Mouse (Mus musculus): Measurements from ENCODE around the gene Ssbp4.

Gene Ssbp4

DNA sequence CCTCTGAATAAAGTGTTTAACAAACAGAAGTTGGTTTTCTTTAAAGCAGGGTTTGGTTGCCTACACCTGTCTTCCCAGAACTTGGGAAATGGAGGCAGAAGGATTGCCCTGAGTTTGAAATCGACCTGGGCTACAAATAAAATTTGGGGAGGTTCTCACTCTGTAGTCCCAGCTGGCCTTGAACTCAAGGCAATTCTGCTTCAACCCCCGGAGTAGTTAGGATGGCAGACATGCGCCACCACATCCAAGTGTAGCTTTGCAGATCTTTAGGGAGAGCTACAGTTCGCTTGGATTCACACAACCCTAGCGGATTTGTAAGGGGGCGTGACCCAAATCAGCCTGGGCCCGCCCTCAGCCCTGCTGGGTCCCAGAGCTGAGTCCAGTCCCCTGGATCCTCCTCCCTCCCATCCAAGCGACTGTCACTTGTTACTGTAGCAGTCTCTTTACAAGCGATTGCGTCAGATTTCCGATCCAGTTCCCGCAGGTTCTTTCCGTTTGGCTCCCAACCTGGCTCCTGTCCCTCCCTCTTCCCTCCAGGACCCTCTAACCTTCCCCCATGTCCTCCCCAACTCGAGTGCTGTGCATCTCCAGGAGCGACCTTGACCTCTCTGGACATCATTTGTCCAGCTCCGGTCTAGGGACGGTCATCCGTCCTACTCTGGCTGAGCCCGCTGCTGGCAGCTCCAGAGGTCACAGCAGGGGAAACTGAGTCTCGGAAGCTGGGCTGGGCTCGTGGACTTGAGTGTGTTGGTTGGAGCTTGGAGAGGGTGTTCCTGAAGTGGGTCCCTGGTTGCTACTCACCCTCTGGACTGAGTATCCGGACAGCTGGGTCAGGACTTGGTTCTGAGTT lies 22.1 kb upstream of the Ssbp4 start:
- DNase-seq (ENCODE audit: low spot score), result no peak

DNA sequence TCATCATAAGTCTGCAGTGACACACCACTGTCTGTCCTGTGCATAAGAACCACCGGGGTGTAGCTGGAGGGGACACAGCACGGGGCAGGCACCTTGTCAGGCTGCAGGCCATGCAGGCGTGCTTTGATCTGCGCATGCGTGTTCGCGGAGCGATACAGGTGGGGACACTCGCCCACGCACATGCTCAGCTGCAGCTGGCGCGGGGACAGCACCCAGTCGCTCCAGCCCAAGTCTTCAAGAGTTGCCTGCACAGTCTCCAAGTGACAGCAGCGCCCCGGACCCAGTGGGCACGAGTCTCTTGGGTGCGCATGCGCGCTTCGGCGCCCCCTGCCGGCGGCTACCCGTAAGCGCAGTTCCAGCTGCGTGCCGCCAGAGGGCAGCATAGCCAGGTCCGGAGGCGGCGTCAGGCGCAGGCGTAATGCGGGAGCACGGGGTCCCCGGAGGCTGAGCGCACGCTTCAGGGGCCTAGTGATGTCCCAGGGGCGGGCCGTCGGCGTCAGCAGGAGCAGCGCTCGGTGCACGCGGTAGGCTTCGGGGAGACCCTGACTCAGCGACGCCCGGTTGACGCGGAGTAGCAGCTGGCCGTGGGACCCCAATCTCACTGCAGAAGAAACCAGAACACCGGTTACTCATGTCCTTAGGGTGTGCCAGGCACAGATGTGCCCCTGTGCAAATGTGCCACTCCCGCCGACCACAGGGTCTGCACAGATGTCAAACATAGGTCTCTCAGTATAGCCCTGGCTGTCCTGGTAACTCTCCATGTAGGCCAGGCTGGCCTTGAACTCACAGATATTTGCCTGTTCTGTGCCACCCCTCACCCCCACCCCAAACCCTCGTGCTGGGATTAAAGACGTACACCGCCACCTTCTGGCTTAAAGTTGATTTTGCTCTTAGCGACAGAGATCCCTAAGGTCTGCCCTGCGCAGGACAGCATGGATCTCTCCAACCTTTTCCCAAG lies 21.2 kb upstream of the Ssbp4 start:
- DNase-seq (ENCODE audit: low spot score), result peak; percentile 83

DNA sequence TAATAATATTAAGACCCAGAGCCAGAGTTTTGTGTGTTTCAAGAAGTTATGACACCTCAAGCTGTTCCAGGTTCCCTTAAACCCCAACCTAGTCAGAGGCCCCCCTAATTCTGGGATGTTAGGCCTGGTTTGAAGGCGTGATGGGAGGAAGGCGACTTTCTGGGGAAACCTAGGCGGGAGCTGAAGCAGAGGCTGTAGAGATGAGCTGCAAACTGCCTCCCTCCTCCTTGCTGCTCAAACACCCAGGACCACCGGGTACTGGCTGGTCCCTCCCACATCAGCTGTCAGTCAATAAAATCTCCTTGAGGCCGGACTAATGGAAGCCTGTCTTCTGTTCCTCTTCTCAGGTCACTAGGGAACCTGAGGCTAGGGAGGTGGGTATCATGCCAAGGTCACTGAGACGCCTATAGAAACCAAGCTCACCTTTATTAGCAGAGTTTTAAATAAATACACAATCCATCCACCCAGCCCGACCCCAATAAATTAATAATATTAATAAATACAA lies 20.4 kb upstream of the Ssbp4 start:
- no peak for DNase-seq (ENCODE audit: low spot score)

DNA sequence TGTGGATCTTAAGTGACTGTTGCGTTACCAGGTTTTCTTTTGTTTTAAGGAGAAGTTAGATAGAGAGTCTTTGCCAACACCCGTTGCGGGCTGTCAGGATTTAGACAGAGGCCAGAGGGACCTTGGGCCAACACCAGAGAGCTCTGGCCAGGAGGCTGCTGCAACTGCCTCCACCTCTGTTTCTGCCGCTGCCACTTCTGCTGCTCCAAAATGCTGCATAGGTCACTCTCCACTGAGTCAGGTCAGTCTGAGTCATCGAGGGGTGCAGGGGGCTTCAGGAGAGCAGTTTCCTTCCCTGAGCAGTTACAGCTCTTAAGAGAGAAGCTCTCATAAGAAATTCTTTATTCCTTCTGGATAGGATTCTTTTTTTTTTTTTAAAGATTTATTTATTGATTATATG lies 18.4 kb upstream of the Ssbp4 start:
- no peak for DNase-seq (ENCODE audit: low spot score)

DNA sequence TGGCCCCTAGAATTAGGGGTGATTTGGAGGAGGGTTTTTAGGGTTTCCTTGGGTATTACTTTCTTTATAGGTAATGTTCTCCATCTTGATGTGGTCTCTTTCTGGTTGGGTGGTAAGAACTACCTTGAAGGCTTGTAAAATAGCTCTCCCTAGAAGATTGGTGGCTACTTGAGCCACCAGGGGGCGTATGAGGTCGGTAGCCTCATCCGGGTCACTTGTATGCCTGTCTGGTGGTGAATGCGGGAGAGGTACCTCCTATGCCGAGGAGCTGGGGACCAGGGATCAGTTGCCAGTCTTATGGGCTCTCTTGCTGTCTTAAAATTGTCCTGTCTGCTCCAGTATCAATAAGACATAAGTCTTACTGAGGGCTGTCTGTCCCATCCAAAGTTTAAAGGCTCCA lies 16.4 kb upstream of the Ssbp4 start:
- DNase-seq (ENCODE audit: low spot score), result no peak

- no peak for DNase-seq (ENCODE audit: low spot score)
Observed at GRCm38 (mm10) chr8:70622220-70622619, 13.5 kb upstream of the Ssbp4 start.

- no peak for DNase-seq (ENCODE audit: low spot score)
Observed at GRCm38 (mm10) chr8:70618888-70619334, 10.2 kb upstream of the Ssbp4 start.

- DNase-seq (ENCODE audit: low spot score), result no peak
Observed at GRCm38 (mm10) chr8:70617985-70618384, 9.3 kb upstream of the Ssbp4 start.

- no peak for DNase-seq (ENCODE audit: low spot score)
Observed at GRCm38 (mm10) chr8:70616645-70617044, 8.0 kb upstream of the Ssbp4 start.

- DNase-seq (ENCODE audit: low spot score), result no peak
Observed at GRCm38 (mm10) chr8:70615894-70616293, 7.2 kb upstream of the Ssbp4 start, which contains the start of gene Lrrc25. Gene Lrrc25 (plus strand): TSS chr8:70616155.

DNA sequence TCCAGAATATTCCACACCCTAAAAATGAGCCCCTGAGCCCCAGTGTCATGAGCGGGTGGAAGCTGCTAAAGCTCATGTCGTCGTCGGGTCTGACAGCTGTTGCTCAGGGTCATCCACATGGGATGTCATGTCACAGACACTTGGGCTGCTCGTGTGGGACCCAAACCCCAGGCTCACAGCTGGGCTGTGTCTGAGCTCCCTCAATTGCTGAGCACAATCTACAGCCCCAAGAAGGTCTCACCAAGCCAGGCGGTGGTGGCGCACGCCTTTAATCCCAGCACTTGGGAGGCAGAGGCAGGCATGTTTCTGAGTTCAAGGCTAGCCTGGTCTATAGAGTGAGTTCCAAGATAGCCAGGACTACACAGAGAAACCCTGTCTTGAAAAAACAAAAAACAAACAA lies 6.6 kb upstream of the Ssbp4 start:
- DNase-seq (ENCODE audit: low spot score), result no peak

GRCm38 (mm10) chr8:70614469-70614868 lies 5.8 kb upstream of the Ssbp4 start:
- DNase-seq (ENCODE audit: low spot score), result no peak

DNA sequence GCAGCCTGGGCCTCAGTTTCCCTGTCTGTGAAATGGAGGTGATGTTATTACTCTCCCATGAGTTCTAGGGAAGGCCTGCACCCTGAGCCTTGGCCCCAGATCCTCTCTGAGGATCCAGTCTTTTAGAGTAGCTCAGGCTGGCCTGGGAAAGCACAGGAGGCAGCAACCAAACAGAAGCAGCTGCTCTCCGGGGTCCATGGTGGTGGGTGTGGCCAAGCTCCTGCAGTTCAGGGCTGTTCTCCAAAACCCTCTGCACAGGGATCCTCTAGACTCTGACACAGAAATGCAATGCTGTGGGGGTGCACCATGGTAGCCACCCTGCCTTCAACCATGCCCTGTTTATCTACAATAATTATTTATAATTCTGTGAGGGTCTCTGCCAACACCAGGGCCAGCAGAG lies 5.1 kb upstream of the Ssbp4 start:
- DNase-seq (ENCODE audit: low spot score), result no peak

DNA sequence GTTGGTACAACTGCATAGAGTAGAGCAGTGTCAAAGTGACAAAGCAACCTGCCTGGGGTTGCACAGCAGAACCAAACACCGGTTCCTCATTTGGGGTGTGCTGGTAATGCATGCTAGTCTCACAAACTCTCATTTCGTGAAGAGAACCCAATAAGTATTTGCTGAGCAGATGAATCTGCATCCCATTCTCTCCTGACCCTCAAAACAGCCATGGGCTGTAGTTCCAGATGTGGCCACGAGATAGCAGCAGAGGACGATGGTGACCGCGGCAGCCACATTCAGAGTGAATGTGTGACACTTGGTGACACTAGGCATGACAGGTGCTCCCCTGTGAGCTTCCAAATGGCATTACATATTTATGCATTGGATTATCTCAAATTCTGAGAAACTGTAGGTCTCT lies 3.2 kb upstream of the Ssbp4 start:
- DNase-seq (ENCODE audit: low spot score), result peak; percentile 71

GRCm38 (mm10) chr8:70610796-70611771 lies 2.4 kb upstream of the Ssbp4 start:
- DNase-seq (ENCODE audit: low spot score), result peak; percentile 87

GRCm38 (mm10) chr8:70609849-70610795 lies 1.4 kb upstream of the Ssbp4 start:
- DNase-seq (ENCODE audit: low spot score), result peak; percentile 66

GRCm38 (mm10) chr8:70609368-70609848 lies 736 bp upstream of the Ssbp4 start:
- DNase-seq (ENCODE audit: low spot score), result peak; percentile 74

DNA sequence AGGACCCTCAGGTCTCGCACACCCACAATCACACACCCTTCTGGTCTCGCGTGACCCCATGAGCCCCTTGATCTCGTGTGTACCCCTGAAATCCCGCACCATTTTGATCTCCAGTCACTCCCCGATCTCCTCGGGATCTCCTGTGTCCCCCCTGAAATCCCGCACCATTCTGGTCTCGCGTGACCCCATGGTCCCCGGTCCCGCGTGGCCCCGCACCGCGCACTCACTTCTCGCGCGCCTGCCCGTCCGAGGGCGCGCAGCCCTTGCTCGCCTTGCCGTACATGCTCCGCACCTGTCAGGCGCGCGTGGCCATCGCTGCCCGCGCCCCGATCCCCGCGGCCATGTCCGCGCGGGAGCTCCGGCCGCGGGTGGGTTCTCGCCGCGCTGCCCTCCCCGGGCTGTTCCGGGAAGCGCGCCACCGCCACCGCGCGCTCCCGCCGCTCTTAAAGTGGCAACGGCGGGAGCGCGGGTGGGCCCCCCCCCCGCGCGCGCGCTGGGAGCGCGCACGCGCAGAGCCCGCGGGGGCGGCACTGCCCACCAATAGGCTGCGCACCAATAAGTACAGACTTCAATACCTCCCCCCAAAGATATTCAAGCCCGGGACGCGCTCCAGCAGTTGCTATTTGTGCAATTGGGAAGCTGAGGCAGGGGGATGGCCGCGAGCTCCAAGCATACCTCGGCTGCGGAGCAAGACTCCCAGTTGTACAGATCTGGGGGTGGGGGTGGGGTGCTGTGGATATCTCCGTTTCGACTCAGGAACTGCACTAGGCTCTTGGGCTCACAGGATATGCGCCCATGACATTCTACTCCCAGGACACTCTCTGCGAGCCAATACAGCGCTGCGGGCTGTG lies 549 bp downstream of the Ssbp4 start:
- DNase-seq (ENCODE audit: low spot score), result no peak

DNA sequence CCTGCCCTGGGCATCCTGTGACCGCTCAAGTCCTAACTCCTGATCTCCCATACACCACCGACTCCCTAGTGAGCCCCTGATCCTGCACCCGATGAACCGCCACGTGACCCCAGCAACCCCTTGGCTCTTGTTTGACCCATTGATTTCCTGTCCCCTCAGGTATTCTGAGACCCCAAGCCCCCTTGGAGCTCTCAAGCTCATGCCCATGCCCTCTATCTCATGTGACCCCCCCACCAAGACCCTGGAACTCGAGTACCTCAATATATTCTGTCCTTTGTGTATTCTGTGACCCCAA lies 1.1 kb downstream of the Ssbp4 start:
- DNase-seq (ENCODE audit: low spot score), result no peak

All from ovary, postnatal 10 days (tissue).